Mouse (Mus musculus): ENCODE data around the gene Col9a3.
A peak's percentile ranks its signal among the peaks of the same experiment; 100 is the strongest.

Col9a3 gene

DNA sequence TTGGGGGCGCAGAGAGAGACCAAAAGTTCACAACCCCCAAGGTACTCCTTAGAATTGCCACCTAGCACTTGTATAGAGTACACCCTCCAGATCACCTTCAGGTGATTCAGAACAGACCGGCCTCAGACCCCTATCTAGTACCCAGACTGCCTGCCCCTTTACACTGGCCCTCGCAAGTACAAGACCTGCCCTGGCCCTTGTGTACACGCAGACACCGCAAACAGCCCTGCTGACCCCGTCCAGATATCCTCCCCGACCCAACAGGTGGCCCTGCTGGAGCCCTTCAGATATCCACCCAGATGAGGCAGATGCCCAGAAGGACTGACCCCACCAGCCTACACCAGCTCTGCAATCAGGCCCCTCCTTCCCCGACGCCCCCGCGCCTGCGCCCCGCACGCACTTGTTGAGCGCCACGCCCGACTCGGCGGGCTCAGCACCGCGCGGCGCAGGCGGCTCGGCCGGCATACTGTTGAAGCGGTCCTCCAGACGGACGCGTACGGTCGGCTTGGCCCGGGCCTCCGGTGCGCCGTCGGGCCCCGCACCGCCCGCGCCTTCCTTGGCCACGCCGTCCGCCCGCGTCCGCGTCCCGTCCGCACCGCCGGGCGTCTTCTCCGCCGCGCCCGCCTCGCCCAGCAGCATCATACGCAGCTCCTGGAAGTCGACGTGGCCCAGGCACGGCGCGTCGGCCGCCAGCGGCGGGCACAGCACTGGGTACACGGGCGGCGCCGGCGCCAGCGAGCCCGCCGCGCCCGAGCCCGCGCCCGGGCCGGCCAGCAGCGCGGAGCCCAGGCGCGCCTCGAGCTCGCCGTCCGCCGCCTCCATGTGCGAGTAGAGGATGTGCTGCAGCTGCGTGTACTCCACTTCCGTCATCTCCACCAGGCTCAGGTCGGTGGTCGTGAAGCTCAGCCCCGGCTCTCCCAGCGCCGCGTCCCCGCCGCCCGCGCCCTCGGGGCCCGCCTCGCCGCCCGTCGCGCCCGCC, 44.3 kb downstream of the Col9a3 start:
- no peak for DNase-seq

DNA sequence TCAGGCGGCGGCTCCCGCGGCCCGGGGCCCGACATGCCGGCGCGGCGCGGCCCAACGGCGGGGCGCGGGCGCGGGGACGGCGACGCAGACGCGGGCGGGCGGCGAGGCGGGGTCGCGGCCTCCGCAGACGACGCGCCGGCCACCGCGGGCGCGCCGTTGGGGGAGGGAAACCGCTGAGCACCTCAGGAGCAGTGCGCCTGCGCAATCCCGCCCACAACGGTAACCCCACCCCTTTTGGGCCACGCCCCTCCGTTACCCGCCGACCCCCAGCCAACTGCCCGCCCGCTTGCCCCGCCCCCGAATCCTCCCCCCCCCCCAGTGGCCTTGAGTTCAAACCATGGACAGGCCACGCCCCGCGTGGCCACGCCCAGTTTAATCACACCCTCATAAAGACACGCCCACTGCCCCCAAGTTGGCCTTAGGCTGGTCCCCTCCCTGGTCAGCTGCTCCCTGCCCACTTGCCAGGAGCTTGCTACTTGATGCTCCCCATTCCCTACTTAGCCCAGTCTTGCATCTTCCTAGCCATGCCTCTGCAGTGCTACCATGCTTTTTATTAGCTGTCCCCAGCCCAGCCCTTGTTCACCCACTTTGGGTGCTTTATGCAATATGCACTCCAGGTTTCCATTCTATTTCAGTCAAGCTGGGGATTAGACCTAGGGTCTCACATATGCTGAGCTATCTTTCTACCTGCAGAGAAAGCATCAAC, 45.1 kb downstream of the Col9a3 start, which contains the start of gene Tcfl5:
Gene Tcfl5, minus strand, starts transcription at position 154 of the 706 bp plus-strand sequence.
- DNase-seq, result no peak

DNA sequence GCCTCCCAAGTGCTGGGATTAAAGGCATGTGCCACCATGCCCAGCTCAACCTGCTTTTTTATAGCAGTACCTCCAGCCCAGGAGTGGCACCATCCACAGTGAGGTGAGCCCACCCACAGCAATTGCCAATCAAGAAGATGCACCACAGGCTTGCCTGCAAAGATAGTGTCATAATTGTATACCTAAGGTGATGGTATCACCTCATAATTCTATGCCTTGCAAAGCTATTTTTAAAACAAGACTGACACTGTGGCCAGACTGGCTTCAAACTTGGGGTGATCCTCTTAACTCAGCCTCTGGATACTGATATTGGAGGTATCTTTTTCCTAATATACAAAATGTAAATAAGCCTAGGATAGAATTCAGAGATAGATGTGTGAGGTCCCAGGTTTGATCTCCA, 46.0 kb downstream of the Col9a3 start:
- DNase-seq, result no peak

DNA sequence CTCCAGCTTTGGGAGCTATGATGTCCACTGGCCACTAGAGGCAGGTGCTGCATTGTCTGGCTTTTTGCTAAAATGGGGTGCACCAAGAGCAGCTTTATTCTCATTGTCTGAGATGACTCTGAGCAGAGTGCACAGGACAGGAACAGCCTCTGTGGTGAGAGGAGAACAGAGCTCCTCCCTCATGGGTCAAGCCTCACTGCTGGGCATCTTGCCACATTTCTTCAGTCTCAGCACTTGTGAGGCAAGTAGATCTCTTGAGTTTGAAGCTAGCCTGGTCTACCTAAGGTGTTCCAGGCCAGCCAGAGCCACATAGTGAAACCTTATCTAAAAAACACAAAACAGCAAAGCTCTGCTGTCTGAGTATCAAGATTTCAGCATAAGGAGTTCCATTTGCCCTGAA, 49.3 kb downstream of the Col9a3 start:
- DNase-seq, result no peak

DNA sequence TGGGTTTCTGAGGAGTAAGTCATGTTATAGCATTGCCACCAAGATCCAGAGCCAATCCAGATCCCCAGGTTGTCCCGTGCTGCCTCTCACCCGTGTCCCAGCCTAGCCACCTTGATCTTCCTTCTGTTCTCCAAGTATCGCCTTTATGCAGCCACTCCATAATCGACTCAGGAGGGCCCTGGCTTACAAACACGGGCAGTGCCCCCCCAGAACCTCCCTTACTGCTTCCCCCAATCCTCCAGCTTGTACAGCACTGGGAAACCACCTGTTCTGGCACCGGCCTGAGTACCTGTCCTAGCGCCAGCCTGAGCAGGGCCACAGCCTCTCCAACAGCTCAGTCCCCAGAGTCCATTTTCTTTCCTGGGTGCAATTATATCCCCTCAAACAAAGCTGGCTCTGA, 57.1 kb downstream of the Col9a3 start:
- DNase-seq, result no peak

DNA sequence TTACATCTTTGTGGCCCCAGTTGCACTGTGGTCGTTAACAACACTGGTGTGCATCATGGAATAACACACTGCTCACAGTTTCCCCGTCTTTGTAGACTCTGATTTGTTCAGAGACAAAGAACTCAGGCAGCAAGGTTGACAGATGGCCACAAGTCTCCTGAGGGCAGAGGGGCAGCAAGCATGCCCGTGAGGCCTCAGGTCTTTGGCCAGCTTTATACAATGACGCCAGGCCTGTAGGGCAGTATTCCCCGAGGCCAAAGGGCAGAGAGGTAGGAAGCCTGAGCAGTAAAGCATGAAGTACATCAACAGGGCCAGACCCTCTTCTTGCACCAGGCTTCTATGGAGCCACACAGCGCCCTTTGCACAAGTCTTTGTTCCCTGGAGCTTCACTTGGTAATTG, 57.6 kb downstream of the Col9a3 start:
- DNase-seq, result no peak

DNA sequence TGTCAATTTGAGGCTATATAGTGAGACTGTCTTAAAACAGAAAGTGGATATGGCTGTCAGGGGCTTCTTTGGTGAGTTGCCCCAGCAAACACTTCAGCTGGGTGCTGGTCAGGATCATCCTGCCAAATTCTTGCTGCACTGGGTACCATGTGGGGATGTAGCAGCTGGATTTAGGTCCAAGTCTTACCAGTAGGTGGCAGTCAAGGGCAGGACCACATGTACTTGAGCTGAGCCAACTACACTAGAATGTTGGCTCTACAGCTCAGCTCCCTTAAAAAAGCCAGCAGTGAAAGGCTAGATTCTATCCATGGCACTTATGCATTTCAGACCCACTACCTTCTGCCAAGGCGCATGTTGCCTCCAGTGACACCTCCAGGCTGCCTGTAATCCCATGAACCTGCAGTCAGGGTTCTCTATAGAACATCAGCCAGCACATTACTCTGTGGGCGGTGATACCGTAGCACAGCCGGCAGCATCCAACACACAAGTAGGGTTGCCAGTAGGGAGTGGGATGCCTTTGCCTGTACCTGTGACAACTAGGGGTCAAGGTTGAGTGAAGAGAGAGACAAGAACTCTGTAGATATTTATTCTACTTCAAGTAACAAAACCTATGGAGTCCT, 59.9 kb downstream of the Col9a3 start:
- peak; percentile 69 for DNase-seq

DNA sequence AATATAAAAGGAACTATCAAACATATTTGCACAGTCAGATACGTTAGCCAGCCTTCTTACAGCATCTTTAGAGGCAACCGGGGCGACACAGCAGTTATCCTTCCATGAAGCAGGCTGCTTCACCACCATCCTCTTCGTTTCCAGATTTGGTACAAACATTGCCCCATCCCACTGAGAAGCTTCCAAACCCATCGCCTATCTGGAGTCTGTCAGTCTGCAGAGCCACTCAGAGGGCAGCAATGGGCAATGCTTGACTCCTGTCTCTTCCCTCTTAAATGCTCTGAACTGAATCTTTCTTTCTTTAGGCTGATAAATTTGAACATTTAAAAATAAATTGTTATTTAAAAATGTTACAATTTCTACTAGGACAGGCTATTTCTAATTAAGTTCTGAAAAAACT, 60.8 kb downstream of the Col9a3 start:
- DNase-seq, result no peak

DNA sequence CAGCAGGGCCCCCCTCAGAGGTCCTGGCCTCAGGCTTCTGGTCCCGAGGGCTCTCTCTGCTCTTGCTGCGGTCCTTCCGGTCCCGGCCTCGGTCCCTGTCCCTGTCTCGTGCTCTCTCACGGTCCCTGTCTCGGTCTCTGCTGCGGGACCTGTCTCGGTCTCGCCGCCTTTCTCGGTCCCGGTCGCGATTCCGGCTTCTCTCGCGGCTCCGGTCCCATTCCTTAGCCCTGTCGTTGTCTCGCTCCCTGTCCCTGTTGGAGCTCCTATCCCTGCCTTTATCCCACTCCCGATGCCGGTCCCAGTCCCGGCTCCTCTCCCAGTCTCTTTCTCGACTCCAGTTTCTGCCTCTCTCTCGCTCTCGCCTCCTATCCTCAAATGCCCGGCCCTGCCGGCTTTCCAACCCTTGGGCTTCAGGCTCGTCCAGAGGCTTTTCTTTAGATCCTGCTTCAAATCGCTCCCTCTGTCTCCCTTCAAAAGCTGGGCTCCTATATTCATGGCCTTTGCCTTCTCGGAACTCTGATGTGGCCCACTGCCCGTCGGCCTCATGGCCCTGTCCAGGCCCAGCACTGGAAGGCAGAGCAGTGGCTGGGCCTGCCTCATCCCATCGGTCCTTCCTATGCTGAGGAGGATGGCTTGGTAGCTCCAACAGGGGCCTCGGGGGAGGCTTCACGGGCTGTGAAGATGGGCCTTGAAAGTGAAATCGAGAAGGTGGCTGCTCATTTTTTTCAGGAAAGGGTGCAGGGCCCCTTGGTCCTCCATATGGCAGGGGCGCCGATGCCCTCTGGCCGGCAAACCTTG, 62.0 kb downstream of the Col9a3 start:
- DNase-seq, result no peak

DNA sequence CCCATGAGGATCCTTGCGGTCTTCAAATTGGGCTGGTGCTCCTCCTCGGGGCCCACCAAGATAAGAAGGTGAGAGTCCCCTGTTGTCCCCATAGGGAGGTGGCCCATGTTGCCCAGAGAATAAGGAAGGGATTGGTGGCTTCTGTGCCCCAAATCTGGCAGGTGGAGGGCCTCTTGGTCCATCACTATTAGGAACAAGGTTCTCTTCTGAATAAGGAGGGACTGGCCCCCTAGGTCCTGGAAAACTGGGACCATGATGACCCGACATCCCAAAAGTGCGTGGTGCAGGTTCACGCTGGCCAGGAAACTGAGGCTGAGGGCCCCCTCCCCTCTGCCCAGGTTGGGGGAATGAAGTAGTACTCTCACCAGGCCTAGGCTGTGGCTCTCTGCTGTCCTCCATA, 62.9 kb downstream of the Col9a3 start:
- no peak for DNase-seq

DNA sequence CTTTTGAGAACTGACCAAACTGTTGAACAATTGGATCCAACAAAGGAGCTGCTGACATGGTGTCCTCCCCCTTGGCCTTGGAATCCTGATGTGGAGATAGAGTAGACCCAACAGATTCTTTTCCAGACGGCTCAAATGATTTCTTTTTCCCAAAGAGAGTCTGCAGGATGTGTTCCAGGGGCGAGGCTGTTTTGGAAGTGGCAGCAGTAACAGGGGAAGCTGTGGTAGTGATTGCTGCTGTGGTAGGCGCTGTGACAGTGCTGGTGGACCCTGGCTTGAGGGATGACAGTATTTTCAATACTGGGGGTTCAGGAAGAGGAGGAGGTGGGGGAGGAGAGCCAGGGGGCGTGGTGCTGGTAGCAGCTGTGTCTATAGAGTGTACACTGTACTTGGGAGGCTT, 64.4 kb downstream of the Col9a3 start:
- DNase-seq, result no peak
